Mouse (Mus musculus) adrenal gland, adult (tissue): ENCODE results near the gene Spata5.
"Not testable (repeated sequence)": the region's sequence is repeated elsewhere in the genome, so short reads cannot be mapped to it uniquely, and the experiment has no call there.

Source experiments
- DNase-seq, 2 experiments: peaks; one replicate each; pipeline ENCODE4 v3.0.0; 2022 to 2023; ENCODE audit warnings: low spot score in 1 of 2; ENCODE audit not compliant: inconsistent age in 2 of 2

Spata5 gene

GRCm38 (mm10) chr3:37568780-37569179 lies 149.1 kb downstream of the Spata5 start:
- DNase-seq, result no peak

DNA sequence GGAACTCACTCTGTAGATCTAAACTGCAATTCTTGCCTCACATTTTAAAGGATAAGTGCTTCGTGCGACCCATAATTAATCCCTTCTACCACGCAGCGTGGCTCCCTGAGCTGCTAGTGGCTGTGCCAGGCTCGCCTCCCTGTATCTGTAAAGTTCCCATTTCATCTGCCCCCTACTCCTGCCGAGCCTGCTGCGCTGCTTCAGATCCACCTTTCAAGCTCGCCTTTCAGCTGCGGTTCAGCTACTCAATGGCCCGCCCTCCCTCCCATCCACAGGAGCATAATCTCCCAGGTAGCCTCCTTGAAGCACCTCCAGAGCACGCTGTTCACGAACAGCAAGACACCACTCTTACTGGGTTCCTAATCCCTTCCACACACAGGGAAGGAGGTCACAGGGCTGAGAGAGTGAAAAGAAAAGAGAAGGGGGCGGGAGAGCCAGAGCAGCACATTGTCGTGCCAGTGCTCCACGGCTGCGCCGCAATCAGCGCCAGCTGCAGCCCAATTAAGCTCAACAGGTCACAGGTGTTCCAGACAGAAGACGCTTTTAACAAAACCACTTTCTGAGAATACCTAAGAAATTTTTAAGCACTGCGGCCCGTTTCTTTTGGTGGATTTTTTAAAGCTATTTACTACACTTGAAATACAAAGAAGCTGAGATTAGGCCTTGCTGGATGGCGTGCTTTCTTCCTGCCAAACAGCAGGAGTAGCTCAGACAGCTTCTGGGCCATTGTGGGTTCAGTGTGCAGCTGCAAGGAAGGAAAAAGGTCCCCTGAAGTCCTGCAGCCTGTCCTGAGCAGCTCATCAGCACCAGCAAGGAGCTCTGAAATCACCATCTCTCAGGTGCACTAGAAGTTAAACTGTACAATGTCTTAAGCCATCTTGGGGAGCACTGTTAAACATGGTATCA lies 150.2 kb downstream of the Spata5 start:
- DNase-seq, result no peak

DNA sequence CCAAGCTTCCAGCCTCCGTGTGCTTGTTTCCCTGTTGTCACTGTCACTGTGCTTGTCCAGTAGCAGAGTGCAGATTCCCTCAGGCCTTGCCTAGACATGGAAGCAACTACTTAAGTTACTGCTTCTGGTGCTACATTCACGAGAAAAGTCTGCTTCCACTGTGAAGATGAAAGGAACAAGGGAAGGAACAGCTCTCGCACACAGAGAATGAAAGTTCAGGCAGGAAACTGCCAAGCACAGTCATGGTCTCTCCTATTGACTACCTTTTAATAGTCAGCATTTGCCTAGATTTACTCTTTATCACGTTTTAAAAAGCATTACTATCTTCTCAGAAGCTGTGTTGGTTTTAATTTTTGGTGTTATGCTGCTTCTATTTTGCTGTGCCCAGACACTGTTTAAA lies 151.9 kb downstream of the Spata5 start:
- no peak for DNase-seq

DNA sequence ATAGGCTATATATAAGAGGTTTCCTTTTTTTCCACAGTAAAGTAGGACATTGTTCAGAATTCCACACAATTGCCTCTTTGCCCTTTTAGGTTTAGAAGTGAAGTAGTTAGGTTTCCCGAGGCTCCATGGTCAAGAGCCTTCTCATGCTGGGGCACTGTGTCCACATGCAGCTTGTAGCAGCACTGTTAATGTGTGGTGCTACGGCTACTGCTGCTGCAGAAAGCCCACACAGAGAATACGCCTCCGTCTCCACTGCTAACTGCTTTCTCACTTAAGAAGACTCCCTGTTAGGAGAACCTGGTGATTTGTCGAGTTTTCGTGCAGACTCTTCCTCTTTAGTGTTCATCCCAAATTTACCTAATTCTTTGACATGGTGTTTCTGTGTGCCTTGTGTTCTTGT lies 152.4 kb downstream of the Spata5 start:
- DNase-seq, result no peak

DNA sequence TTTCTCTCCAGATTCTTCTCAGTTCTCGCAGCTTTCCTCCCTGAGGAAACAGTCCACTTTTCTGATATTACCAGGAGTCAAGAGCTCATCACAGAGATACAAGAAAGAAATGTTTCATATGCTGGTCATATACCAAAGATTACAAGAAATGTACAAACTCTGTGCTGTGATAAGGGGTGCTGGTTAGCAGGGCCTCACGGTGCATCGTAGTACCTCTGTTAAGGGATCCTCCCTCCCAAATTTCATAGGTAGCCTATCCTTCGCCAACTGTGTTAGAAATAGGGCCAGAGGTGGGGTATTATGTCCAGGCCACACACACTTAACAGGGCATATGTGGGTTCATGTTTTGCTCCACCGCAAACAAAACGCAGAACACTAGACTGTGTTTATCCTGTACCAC lies 157.1 kb downstream of the Spata5 start:
- no peak for DNase-seq

GRCm38 (mm10) chr3:37577706-37578105 lies 158.0 kb downstream of the Spata5 start:
- DNase-seq, result no peak

- DNase-seq, result no peak
Observed at GRCm38 (mm10) chr3:37584576-37584975, 164.9 kb downstream of the Spata5 start.

DNA sequence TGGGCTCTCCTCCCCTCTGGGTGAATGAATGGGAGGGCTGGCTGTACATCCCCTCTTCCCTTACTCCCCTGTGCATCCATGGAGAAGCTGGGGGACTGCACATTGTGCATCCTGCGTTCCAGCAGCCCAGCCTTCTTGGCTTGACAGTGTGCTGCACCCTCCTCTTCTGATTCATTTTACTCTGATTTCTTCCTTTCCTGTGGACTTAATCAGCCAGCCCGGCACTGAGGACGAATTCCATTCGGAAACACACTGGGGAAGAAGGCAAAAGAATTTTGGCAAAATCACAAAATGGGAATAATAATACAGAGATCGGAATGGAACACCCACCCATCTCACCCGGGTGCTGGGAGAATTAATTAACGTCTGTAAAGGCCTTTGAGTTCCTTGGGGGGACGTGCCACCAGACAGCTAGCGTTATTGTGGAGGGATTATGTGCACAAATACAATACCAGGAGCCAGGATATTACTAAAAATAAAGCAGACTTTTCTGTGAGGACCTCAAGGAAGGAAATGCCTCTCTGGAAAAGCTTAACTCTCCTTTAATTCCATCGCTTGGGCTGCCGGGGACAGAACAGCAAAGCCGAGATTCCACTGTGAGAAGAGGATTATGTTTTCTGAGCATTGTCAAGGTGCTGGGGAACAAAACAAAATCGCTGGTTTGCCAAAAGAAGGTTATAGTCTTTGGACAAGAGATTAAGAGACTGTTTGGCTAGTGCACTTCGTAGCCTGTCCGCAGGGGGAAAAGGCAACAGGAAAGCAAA lies 166.5 kb downstream of the Spata5 start:
- peak in 1 of 2 experiments; percentile 63 for DNase-seq

- peak in 1 of 2 experiments; percentile 48 for DNase-seq
Observed at GRCm38 (mm10) chr3:37586731-37587578, 167.3 kb downstream of the Spata5 start.

DNA sequence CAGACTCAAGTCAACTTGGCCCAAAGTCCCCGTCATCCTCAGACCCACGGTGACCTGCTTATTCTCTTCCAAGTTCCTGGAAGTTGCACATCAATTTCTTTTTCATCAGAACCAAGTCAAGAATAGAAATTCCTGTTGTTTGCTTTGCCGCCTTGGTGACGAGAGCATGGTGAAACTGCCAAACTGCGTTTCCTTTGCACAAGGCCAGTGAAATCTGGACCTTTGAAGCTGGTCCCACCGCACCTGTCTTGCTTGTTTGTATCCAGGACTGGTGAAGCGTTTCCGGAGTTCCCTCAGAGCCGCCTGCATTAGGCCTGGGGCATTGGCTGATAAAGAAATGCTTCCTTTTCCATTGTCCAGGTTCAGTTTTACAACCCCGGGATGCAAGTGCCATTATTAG lies 176.0 kb downstream of the Spata5 start:
- peak; percentile 31 to 59 for DNase-seq

DNA sequence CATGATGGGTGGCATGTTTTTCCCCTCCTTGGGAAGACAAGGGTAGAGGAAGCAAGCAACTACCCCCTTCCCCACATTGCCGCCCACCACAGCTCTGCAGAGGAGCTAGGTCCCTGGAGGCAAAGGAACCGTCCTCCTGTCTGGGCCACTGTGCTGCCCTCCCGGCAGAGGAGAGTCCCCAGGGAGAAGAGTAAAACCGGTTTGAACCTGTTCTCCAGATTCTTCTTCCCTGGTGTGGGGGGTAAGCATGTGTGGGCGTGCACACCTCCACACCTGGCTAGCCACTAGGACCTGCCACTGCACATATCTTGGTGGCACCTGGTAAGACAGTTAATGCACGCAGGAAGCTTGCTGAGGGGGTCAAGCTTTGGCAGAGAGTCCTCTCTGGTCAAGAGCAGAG lies 176.8 kb downstream of the Spata5 start:
- no peak for DNase-seq

DNA sequence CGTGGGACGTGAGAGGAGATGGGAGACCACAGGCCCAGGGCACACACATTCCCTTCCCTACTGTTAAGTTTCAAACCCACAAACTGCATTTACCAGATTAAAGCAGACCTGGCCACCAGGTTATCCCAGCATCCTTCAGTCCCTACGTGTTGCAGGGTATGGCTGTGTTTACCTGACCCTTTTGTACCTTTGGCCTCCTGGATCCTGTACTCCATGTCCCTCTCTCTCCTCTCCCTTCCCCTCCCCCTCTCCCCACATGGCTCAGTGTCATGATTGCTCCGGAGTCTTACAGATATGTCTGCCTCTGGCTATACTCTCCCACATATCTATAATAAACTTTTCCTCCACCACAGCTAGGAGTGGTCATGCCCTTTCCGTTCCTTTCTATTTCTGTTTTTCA lies 177.5 kb downstream of the Spata5 start:
- no peak for DNase-seq

DNA sequence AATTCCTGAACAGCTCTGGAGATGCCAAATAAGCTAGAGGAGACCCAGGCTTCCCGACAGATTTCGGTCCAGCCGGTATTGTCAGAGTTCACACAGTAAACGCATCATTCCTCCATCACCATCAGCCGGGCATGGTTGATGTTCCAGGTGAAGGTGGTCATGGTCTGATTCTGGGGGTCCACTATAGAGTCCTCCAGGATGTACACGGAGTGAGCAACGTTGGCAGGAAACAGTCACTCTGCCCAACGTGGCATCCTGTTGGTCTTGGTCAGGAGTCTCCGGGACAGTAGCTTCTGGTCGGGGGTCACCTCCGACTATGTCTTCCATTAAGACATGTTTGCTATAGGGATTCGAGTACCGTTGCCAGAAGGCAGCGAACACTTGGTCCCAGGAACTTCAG lies 179.9 kb downstream of the Spata5 start:
- DNase-seq, result not testable (repeated sequence)

DNA sequence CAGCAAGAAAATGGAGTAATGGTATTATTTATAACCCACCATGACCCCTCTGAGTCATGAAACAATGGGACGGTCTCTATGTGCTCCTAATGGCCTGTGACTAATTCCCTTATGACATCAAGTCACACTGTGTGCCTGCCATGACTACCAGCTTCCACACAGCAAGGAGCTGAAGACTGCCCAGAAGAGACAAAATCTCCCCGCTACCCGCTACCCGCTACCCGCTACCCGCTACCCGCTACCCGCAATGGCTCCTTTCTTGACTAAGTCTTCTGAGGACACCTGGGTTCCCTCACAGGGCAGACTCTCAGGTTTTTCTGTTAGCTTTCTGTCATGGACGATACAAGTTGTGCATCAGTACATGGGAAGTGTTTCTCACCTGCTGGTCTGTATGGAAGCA lies 182.7 kb downstream of the Spata5 start:
- no peak for DNase-seq

DNA sequence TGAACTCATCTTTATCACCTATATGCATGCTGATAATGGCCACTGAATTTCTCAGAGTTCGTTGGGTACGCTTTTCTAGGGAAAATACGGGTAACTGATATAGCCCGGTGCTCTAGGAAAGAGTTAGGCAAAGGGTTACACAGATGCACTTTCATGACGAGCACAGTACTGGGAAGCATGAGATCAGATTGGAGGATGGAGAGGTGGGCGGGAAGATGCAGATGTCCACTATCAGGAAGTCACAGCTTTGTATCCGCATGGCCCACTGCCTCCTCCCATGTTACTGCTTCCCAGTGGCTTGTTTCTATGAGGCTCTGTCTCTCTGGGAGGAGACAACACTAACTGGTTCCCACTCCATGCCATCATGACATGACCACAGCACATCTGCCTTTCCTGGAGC lies 183.2 kb downstream of the Spata5 start:
- DNase-seq, result no peak

DNA sequence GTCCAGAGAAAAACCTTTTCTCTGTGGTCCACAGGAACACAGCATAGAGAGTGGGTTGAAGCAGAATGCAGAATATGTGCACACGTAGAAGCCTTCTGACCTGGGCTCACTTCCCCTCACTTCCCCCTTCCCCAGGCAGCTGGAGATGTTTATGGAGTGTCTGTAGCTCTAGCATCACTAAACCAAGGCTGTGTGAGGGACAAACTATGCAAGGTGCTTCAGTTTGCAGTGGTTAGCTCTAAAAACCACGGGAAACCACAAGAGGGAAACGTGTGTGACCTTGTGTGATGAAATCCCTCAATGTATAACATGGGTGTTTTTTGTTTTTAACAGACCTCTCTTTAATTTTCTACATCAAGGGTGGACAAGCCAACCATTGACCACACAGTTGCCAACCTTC lies 183.8 kb downstream of the Spata5 start:
- DNase-seq, result no peak

GRCm38 (mm10) chr3:37604976-37605875 lies 185.5 kb downstream of the Spata5 start:
- no peak for DNase-seq

DNA sequence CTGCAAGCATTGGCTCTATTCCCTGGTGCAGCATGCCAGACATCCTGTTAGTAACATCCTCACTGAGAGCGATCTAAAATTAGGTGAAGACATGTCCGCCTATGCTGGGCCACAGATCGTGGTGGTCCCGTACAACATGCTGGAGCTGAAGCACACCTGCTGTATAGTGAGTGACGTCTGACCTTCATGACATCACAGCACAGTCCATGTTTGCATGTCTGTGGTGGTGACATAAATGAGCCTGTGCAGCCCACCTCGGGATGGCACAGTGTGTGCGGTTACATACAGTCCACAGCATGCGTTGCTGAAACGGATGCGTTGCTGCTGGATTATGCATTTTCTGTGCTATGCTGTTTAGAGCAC lies 186.2 kb downstream of the Spata5 start:
- no peak for DNase-seq

GRCm38 (mm10) chr3:37608926-37609325 lies 189.2 kb downstream of the Spata5 start:
- no peak for DNase-seq

- DNase-seq, result no peak
Observed at GRCm38 (mm10) chr3:37610670-37611069, 191.0 kb downstream of the Spata5 start.
